Mouse (Mus musculus) cerebellum, adult 2 months (tissue): ENCODE results near the gene Itpkb. TPM values are rescaled to one million over a fixed set of nuclear protein-coding genes. Genes with fewer than 3 reads are reported as not detected.

ENCODE experiments used
- DNase-seq, 2 experiments: peaks; one replicate each; pipeline ENCODE4 v3.0.0; 2021
- H3K27ac ChIP-seq: fragments of 200-500 bp; 2 replicates; pipeline ENCODE4 v1.5.1; 2012; ENCODE audit warnings: low read length, control low read depth, inconsistent platforms; ENCODE audit not compliant: insufficient read depth
- H3K27me3 ChIP-seq: fragments of 200-500 bp; 2 replicates; pipeline ENCODE4 v1.6.1; 2012; ENCODE audit warnings: inconsistent platforms, mild to moderate bottlenecking, low read length, moderate library complexity; ENCODE audit not compliant: control insufficient read depth, insufficient read depth
- H3K4me1 ChIP-seq: fragments of 200-500 bp; 2 replicates; pipeline ENCODE4 v1.6.1; 2011; ENCODE audit warnings: low read length; ENCODE audit not compliant: control insufficient read depth, insufficient read depth
- H3K4me3 ChIP-seq: fragments of 200-500 bp; replicated peaks from 2 replicates; pipeline ENCODE3; 2011; ENCODE audit warnings: mild to moderate bottlenecking, low read depth, low read length, control low read depth; ENCODE audit not compliant: insufficient read depth
- CTCF ChIP-seq: fragments of 200-500 bp; IDR thresholded peaks from 2 replicates; pipeline ENCODE4 v1.5.1; 2011; ENCODE audit warnings: low read depth, mild to moderate bottlenecking, control low read depth, low read length, moderate library complexity, borderline replicate concordance; ENCODE audit not compliant: insufficient read depth
- POLR2A ChIP-seq: fragments of 200-500 bp; IDR thresholded peaks from 2 replicates; pipeline ENCODE4 v1.6.1; 2011; ENCODE audit warnings: low read length, control low read depth, borderline replicate concordance; ENCODE audit not compliant: insufficient read depth
- WGBS: fragments of 180-500 bp; shearing (Covaris S2); methylation state at CpG from one replicate; pipeline ENCODE4 v1.1.7; 2018; 5-methylcytosine and 5-hydroxymethylcytosine counted together
- polyA plus RNA-seq: library from polyadenylated mRNA; depleted of rRNA; stranded (reverse); fragments of >200 nt; gene quantifications from 2 replicates; pipeline ENCODE4 v1.2.3, GENCODE M21; 2012; rRNA removed

The Itpkb gene
- 31.8 and 34.1 TPM in 2 replicates for polyA plus RNA-seq

- Histone ChIP-seq H3K4me3 (peak within 1 kb of the TSS; percentile 85), H3K4me1 (peaks cover 12% of the 10 kb centered on the region), H3K27me3 (no peaks in the 10 kb centered on the region), H3K27ac (peak within 1 kb of the TSS; percentile 75)
- DNase-seq, result no peak
- 12% methylated on average over 19 of the region's 19 CpGs for WGBS
- TF ChIP-seq POLR2A (no peak), CTCF (no peak)
These were observed at the start of gene Itpkb for GRCm38 (mm10) chr1:180330145-180330706. Gene Itpkb (plus strand): TSS chr1:180330485.

DNA sequence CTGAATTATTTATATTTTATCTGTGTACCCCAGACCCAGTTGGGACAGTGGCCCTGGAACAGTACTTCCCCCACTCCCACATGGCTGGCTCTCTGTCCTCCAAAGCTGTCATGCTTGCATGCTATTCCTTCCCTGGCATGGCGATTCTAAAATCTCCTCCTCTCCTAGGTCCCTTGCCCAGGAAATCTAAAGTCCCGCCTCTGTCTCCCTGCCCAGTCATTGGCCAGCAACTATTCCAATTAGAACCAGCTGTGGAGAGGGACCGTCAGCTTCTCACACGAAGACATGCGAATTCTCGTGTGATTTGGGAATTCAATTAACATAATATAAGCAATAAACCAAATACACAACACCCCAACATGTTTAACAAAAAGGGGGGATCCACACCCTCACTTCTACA lies 47.7 kb upstream of the Itpkb start:
- TF ChIP-seq CTCF (no peak), POLR2A (no peak)
- DNase-seq, result no peak
- Histone ChIP-seq H3K4me1 (peaks cover 7% of the 10 kb centered on the region), H3K27ac (no peak overlapping the region), H3K4me3 (no peak overlapping the region), H3K27me3 (no peaks in the 10 kb centered on the region)
- WGBS, result 32% methylated on average over 6 of the region's 6 CpGs

GRCm38 (mm10) chr1:180283813-180284768 lies 46.2 kb upstream of the Itpkb start:
- no peak for TF ChIP-seq POLR2A
- TF ChIP-seq CTCF, result no peak

DNA sequence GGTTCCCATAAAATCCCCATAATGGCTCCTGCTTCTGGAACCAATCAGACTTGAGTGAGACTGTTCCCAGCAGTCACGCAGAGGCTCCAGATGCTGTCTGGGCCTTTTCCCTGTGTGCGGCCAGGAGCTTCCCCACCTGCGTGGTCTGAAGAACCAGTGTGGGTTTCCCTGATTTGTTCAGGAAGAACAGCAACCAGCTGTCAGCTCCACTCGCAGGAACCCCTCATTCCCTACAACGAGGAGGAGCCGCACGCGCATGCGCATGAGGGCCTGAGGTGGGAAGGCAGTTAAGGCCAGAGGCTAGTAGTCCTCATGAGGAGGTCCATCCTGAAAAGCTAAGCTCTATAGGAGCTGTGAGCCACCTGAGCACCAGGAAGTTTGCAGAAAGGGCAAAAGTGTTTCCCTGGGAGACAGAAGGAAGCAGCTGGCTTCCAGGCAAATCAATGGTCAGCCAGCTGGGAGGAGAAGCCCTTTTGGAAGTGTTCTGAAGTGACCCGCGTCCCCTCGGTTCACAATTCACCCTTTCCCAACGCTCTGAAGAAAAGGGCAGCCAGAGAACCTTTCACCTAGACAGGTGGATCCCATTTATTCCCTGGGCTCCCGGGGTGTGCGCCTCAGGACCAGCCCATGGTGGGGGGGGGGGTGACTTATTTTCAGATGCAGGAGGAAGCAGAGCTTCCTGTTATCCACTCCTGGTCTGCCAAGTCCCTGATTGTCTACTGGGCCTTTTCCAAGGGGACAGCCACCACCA lies 44.0 kb upstream of the Itpkb start:
- Histone ChIP-seq H3K27ac (no peak overlapping the region), H3K4me1 (no peaks in the 10 kb centered on the region), H3K4me3 (no peak overlapping the region), H3K27me3 (no peaks in the 10 kb centered on the region)
- 67% methylated on average over 15 of the region's 15 CpGs for WGBS
- TF ChIP-seq CTCF (no peak), POLR2A (no peak)
- DNase-seq, result no peak

More at GRCm38 (mm10) chr1:180283813-180284768, 46.2 kb upstream of the Itpkb start:
- H3K4me3 ChIP-seq, result no peak overlapping the region
- peaks cover 7% of the 10 kb centered on the region for H3K4me1 ChIP-seq
- WGBS, result 47% methylated on average over 16 of the region's 16 CpGs
- H3K27me3 ChIP-seq, result no peaks in the 10 kb centered on the region
- H3K27ac ChIP-seq, result no peak overlapping the region
- DNase-seq, result no peak

DNA sequence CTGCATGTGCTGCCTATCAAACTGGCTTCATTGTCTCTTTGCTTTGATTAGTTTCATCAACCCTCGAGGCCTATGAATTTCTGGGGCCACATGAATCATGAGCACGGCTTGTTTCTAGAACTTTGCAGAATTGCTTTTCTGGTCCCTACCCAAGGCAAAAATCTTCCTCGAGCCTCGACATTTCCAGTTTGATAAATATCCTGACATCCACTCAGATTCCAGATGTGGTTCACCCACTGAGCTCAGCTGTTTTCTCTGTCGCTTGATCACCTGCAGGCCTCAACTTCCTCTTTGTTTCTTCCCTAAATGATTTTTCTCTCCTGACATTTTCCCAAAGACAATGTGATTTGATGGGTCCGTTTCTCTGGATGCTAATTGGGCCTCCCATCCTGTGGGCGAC lies 42.1 kb upstream of the Itpkb start:
- Histone ChIP-seq H3K4me3 (no peak overlapping the region), H3K27me3 (no peaks in the 10 kb centered on the region), H3K4me1 (no peaks in the 10 kb centered on the region), H3K27ac (no peak overlapping the region)
- 90% methylated on average over 7 of the region's 7 CpGs for WGBS
- no peak for DNase-seq
- no peak for TF ChIP-seq POLR2A

DNA sequence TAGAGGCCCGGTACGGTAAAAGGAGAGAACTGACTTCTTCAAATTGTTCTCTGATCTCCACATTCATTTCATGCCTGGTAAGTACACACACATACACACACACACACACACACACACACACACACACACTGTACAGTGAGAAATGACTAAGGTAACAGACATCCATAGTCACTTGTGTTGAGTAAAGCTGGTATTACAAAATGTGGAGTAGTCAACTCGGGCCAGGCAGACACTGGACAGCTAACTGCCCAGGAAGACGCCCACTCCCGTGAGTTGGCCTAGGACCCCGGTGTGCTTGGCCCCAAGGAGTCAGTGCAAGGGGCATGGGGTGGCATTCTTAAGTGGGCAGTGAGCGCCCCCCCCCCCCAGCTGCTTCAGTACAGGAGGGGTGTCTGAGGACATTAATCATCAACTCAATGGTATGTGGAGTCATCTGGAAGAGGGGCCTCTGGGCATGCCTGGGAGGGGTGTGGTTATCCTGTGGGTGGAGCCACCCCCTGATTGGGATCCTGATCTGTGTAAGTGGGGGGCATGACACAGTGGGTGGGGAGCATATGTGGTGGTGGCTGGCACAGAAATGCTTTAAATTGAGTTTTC lies 41.3 kb upstream of the Itpkb start:
- Histone ChIP-seq H3K27ac (no peak overlapping the region), H3K4me1 (no peaks in the 10 kb centered on the region), H3K4me3 (no peak overlapping the region), H3K27me3 (no peaks in the 10 kb centered on the region)
- WGBS, result 82% methylated on average over 7 of the region's 7 CpGs
- DNase-seq, result no peak
- TF ChIP-seq CTCF (no peak), POLR2A (no peak)

- WGBS, result 84% methylated on average over 5 of the region's 5 CpGs
- no peak for DNase-seq
- H3K4me3 ChIP-seq, result no peak overlapping the region
- no peaks in the 10 kb centered on the region for H3K4me1 ChIP-seq
- no peaks in the 10 kb centered on the region for H3K27me3 ChIP-seq
- no peak overlapping the region for H3K27ac ChIP-seq
- TF ChIP-seq POLR2A (no peak), CTCF (no peak)
These were observed 40.5 kb upstream of the Itpkb start for GRCm38 (mm10) chr1:180289788-180290187.
